Mouse (Mus musculus) T-cell, adult 2 months (primary cell): ENCODE results near the gene Rab17.

Experiments used
- DNase-seq: peaks from one replicate; pipeline ENCODE4 v3.0.0; 2022; ENCODE audit warnings: low spot score

Gene Rab17

DNA sequence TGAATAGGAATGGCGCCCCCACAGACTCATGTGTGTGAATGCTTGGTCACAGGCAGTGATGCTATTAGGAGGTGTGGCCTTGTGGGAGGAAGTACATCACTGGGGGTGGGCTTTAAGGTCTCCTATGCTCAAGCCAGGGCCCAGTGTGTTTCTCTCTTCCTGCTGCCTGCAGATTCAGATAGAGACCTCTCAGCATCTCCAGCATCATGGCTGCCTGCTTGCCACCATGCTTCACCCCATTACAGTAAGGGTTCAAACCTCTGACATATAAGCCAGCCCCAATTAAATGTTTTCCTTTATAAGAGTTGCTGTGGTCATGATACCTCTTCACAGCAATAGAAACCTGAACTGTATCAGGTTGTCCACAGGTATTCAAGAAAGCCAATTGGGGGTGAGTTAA, 26.5 kb upstream of the Rab17 start:
- DNase-seq = no peak

DNA sequence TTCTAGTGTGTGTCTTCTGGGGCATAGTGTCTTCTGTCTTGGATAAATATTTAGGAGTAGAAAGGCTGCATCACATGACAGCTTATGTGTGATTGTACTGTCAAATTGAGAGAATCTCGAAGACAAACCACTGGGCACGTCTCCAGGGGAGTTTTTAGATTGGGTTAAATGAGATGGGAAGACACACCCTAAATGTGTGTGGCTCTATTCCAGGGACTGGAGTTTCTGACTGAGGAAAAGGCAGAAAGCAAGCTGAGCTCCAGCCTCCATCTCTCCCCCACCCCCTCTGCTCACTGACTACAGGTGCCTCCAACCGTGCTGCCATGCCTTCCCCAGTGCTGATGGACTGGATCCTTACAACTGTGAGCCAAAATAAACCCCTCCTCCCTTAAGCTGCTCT, 11.9 kb upstream of the Rab17 start:
- no peak for DNase-seq

DNA sequence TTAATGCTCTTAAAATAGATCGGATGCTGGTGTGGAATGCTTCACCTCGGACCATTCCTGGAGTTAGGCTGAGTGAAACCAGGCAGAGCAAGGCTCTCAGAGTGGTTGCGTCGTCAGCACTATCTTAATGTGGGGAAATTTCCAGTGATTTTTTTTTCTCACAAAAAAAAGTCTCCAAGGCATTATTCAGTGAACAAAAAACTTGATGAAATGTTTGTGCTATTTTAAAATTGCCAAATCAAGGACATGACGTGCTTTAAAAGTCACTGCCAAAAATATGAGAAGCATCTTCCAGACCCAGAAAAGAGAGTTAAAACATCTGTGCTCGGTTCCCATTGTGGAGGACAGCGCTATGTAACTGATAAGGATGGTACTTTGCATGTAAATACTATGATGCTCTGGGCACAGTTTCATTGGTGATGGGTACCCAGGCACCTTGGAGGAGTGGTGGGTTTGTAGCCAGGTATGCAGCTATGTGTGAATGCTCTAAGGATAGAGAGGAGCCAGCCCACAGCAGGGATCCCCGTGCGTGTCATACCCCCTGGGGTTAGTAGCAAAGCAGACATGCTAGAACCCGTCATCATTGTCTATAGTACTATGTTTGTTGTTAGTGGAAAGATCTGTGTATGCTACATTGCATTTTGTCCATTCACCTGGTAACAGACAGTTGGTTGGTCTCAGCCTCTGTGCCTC, 11.3 kb upstream of the Rab17 start:
- no peak for DNase-seq

DNA sequence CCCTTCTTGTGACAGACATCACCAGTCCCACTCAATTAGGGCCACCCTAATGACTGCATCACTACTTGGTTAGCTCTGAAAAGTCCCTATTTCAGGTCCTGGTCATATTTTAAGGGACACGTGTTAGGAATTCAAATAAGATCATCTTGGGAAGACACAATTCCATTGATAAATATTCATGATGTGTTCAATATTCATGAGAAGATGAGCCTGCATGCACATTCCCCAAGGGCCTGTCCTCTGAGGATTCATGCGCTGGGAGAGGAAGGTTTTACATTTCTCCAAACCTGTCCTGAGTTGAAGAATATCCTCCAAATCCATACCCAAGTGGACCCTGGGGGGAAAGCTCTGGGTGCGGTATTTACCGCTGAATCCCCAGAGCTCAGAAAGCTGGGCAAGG, 6.5 kb upstream of the Rab17 start:
- no peak for DNase-seq

DNA sequence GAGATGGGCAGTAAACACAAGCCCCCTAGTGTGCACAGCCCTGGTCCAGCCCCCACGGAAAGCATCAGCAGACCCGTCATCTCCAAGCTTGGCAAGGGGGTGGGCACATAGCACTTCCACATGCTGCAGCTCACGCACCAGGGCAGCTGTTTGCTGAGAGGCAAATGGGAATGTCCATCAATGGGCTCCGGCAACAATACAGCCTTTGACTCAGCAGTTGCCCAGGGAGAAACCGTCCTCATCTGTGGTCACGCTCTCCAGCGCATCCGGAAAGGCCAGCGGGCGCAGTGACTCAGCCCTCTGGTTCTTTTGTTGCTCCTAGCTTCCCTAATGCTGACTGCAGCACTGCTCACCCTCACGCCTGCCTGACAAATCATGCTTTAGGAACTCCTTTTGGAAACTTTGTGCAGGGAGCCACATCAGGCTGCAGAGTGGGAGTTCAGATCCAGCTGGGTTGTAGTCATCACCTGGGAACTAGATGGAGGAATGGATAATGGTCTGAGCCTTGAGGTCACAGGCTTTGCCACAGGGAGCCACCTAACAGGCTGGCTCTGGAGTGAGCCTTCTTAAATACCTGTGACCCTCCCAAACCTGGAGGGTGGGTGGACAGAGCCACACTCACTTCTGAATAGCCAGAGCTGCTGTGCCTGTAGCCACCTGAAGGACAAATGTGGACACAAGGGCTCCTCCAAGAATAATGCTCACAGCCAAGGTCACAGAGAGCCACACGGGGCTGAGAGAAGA, 5.6 kb upstream of the Rab17 start:
- DNase-seq = no peak

DNA sequence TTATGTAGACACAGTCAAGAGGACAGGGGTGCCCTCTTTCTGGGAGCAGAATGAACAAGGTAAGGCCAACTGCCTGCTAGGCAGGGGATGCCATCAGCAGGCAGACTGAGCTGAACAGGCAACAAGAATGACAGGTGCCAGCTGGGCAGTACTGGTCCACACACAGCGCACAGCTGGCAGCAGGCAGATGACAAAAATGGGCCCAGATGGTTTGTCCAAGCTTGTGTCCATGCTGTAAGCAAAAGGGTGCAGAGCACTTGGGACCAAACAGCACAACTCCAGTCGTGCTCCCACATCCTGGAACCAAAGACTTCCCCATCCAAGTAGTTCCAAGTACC, 4.1 kb upstream of the Rab17 start:
- DNase-seq = no peak

DNA sequence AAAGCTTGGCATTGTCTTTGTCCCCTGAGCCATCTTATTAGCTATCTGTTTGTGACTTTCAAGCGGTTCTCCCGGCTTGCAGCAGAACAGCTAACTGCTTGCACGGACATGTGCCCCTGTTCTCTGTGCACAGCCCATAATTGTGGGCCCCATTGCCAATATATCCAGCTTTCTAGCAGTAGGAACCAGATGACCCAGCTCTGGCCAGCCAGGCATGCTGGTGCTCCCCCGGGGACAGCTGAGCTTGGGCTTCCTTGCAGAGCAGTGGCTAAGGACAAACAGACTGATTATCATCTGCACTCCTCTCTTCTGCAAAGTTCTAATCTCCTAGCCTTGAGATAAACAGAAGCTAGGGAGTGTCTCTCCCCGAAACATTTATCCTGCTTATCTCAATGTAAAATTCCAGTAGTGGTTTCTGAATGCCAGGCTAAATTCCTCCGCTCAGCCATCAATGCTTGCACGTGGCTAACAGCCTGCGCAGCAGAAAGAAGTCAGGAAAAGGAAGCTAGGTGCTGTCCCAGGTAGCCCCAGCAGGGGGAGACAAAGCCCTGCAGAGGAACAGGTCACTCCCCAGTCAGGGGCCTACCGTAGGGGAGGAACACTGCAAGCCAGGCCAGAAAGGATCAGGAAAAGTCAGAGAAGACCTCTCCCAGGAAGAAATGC, 3.6 kb upstream of the Rab17 start:
- DNase-seq = peak; percentile 63

DNA sequence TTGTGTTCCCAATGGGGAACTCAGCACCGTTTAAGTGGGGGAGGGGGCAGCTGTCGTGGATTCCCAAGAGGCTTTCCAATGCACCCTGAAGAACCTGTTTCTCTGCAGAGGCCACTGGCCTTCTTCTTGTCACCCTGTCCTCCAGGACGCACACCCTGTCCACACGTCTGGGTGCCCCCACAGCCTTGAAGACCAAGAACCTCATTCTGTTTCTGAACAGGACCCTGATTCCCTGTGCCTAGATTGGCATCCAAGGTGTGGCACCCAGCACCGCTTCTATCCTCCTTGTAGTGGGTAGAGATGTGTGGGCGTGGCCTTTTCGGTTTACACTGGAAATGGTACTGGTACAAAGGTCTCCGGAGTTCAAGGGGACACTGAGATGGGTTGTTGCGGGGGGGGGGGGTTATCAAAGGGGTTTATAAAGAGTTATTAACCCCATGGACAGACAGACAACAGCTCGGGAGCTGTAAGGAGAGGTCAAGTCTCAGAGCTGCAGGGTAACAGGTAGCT, 475 bp upstream of the Rab17 start:
- DNase-seq = no peak

DNA sequence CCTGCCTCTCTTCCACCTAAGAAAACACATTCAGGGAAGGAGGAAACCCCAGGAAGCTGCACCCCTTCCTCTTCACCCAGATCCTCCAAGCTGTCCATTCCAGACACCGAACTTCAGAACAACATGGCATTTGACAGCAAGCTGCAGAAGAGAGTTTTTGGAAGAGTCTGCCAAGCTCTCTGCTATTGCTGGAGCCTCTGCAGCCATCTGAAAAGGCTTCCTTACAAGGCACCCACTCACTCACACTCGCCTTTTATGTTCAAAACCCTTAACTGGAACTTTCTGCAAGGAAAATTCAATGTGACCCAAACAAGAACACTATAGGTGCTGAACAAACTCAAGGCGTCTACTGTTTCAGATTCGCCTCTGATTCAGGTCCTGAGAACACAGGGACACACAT, 812 bp downstream of the Rab17 start:
- no peak for DNase-seq

DNA sequence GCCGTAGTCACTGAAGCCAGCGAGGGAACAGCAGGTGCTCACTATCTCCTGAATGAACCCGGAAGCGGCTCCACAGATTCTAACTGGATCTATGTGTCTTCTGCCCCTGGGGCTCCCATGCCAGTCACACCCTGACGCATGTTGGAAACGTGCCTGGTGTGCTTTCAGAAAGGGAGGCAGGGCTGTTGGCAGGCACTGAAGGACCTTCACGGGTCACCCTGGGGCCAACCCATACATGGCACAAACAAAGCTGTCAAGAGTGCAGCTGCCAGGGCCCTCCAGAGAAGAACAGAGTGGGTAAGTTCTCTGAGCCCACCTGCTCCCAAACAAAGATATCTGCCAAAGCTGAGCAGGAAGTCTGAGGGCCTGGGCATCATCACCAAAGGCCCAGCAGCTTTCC, 1.9 kb downstream of the Rab17 start:
- DNase-seq = no peak

DNA sequence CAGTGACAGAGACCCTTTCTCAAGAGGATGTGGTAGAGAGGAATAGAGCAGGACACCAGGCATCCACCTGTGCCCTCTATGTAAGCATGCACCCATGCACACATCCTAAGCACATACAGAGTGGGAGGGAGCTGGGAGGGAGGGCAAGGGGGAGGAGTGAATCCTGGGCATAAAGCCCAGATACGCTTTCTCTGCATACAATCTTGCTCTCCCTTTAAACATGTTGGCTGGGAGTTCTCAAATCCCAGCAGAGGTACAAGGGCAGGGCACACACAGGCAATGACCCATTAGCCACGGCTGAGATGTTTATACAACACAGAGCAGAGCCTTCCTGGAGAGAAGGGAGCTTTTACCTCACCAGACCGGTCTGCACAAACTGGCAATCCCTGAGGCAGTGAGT, 6.5 kb downstream of the Rab17 start:
- DNase-seq = no peak

DNA sequence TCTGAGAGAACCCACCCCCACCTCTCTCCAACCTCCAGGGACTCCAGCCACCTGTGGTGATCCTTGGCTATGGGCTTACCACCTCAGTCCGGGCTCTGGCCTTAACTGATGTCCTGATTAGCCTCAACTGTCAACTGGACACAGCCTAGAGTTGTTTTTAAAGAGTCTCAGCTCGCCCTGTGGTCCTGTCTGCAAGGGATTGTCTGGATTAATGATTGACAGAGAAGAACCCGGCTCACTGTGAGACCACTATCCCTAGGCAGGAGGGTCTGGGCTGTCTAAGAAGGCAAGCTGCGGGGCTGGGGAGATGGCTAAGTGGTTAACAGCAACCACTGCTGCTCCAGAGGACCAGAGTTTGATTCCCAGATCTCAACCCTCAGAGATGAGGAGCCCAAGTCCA, 6.9 kb downstream of the Rab17 start:
- no peak for DNase-seq

DNA sequence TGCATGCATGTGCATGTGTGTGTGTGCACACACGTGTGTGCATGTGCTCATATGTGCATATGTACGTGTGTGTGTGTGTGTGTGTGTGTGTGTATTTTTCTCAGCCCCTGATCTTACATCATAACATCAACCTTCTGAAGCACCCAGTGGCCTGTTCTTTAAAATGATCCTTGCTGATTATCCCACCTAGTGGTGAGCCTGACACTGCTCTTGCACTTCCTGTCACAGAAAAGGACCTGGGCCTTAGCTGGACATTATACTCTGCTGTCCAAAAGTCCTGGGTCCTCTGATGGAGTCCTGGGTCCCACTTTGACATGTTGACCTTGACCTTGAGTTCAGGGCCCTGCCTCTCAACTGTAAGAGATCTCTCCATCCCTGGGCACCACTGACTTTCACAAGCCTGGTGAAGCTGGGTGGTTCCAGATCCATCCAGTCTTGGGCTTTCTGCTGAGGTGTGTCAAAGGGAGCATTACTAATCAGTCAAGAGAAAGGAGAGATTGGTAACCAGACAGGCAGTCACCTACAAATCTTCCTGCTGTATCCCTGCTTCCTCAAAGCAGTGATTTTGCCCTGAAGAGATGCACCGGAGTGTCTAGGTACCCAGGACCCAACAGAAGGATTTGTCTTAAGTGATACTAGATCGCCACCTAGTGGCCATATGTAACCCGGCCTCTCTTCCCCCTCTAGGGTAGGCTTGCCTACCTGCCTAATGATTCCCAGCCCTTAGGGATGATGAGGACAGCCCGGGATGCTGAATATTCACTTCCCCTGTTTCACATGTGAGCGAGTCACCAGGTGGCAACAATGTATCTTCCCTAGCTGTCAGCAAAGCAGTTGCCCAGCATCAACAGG, 13.0 kb downstream of the Rab17 start:
- DNase-seq = peak; percentile 24

DNA sequence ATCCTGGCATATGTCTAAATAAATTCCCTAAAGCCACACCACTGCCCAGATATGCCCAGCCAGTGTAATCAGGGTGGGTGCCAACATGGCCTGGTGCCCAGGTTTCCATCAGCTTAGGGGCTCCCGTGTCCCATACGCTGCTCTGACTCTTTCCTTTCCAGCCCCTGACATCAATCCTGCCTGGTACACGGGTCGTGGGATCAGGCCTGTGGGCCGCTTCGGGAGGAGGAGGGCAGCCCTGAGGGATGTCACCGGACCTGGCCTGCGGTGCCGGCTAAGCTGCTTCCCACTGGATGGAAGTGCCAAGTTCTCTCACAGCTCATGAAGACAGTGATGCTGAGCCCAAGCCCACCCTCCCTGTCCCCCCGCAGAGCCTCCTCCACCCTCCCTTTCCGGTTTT, 15.8 kb downstream of the Rab17 start:
- DNase-seq = no peak

DNA sequence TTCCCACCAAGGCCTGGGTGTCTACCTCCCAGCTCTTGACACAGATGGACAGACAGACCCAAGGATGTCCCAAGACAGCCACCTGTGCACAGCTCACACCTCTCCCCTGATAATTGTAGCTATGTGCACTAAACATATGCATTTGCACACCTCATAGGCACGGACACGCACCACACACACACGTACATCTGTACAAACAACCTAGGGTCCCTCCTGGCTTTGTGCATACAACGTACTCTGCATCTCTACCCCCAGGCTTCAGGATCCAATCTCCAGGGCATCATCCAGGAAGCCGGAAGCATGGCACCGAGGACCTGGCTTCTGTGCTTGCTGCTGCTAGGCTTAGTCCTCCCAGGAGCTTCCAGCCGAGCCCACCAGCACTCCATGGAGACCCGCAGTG, 16.7 kb downstream of the Rab17 start, which contains the start of gene Prlh:
Gene Prlh, plus strand, starts transcription at position 301 of the 400 bp plus-strand sequence.
- DNase-seq = no peak

DNA sequence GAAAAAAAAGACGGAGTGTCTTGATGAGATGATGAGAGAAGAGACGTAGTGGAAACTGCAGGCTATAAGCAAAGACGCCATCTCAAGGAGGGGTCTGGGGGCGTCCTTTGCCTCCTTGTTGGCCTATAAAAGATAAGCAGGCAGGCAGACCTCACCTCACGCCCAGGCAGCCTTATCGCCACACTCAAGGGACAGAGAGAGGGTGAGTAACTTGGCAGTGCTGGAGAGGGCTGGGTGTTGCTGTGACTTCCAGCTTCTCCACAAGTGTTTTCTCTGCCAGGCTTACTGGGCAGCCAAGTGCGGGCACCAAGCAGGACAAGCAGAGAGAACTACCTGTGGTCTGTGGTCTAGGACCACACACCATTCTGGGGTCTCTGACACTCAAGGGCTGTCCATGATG, 17.8 kb downstream of the Rab17 start:
- no peak for DNase-seq

DNA sequence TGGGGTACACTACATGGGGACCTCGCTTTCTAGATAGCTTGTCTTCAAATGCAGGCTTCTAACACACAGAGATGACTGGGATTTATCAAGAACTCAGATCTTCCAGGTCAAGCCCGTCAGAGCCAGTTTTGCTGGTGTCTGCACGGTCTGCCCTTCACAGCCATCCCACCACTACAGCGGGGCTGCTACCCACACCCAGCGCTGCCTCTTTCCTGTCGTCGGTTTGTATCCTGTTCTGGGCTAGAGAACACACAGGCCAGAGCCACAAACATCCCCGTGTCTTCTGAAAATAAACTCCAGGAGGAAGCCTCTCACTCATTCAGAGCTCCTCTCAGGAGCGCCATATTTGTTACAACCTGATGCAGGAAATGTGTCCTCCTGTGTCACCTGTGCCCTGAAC, 20.2 kb downstream of the Rab17 start:
- DNase-seq = no peak

DNA sequence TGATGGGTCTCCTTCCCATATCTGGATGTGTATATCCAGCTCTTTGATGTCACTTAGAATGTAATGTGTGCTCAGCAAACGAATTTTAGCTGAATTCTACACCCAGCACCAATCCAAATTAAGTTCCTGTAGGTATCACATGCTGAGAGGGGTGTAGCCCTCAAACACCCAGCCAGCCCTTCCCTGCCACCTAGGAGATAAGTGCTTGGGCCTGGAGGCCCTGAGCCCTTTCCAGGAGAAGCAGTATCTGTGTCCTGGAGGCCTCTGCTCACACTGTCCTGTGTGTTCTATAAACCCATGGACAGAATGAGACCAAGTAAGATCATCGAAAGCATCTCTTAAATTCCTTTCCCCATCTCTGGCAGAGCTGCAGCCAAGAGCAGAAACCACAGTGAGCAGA, 22.2 kb downstream of the Rab17 start:
- DNase-seq = no peak

DNA sequence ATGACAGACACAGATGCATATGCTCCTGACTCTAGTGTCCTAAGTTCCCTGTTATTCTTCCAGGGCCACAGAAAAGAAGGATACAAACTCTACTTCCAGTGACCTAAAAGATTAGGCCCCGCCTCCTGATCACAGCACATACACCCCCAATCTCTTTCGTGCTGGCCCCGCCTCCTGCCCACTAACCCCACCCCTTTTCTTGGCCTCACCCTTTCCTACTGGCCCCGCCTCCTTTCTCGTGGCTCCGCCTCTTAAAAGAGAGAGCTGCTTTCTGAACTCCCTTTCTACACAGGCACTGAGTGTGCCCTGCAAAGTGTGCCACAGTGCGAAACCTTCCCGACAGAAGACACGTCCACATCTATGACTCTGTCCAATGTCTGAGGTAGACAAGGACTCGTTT, 24.3 kb downstream of the Rab17 start:
- no peak for DNase-seq

DNA sequence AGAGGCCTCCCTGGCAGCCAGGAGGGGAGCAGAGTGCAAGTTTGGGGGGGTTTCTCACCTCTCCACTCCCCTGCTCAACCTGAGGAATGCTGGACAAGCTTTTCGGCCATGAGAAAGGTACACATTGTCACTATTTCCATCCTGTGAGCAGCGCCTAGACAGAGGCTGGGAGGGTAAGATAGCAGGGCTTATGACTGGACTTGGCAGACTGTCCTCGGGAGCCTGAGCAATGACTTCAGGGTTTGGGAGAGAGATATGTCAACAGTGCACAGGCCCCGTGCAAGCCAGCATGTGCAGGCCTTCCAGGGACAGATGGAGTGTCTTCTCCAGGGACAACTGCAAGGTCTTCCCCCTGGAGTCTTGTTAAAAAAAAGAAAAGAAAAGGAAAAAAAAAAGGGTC, 29.5 kb downstream of the Rab17 start:
- no peak for DNase-seq

DNA sequence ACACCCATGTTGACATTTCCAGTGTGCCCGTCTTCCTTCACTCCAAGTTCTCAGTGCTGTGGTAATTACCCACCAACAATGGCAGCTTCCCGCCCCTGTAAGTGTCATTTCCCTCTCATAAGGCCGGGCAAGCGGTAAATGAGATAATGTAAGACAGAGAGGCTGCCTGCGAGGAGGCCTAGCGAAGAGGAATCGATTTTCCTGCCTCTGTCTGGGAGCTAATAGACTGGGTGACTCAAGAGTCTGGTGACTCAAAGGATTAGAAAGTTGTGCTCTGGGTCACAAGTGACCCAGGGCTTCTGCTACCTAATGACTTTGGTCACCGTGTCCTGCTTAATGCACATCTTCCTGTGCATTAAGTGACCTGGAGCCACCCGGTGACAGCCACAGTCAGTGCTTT, 32.5 kb downstream of the Rab17 start:
- no peak for DNase-seq

DNA sequence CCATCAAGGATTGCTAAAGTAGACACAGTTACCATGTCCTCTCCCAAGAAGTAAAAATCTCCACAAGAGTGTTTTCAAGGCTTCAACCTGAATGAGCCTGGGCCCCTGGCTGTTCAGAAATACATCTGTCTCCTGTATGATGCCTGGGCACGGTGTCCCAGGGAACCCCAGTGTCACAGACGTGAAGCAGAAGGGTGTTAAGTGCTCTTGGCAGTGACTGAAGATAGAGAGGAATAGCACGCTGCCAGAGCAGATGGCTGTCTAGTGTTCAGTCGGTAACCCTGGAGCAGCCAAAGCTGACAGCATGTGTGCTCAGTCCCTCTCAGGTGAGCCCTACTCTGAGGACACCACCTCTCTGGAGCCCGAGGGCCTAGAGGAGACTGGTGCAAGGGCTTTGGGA, 36.5 kb downstream of the Rab17 start:
- no peak for DNase-seq
